ENCODE assay signal across 8 mouse cellular contexts in the genomic region with DNA sequence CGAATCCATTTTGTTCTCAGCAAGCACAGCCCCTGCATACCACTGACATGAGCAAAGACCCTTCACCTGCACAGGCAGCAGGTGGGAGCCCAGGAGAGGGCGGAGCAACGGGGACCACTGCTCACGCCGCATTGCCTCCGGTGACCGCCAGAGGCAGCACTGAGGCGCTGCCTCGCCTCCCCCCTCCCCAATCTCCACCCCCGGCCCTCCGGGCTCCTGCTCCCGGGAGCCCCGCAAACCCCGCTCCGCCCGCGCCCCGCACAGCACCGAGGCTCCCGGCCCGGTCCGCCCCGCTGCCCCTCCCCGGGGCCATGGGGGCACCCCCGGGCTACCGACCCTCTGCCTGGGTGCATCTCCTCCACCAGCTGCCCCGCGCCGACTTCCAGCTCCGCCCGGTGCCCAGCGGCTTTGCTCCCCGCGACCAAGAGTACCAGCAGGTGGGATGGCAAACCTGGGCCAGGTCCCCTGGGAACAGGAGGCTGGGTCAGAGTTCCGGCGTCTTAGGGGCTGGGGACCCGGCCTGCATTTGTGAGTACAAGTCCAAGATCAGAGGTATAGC. TPM values are rescaled to one million over a fixed set of nuclear protein-coding genes. Genes with fewer than 3 reads are reported as not detected.
A peak's percentile ranks its signal among the peaks of the same experiment; 100 is the strongest.
DNase-seq lines count a peak whose midpoint lies in the region; ATAC-seq and TF ChIP-seq lines count a peak whose summit lies in the region.

A gene (plus strand): TSS at position 65 of the 559 bp plus-strand sequence.

- H3K27ac ChIP-seq in MEL (ENCODE audit: control insufficient read depth, low read depth, low read length): no peak within 1 kb of the TSS
- H3K27ac ChIP-seq in embryonic facial prominence, embryonic 12.5 days: no peak within 1 kb of the TSS
- H3K27ac ChIP-seq in intestine, embryonic 16.5 days (ENCODE audit: low read length): no peak within 1 kb of the TSS
- H3K27ac ChIP-seq in liver, embryonic 12.5 days: no peak within 1 kb of the TSS

- H3K9ac ChIP-seq in MEL (ENCODE audit: control insufficient read depth, low read depth, low read length, poor library complexity, severe bottlenecking): no peak within 1 kb of the TSS
- peak within 1 kb of the TSS; percentile 53 for H3K9ac ChIP-seq in embryonic facial prominence, embryonic 12.5 days
- H3K9ac ChIP-seq in intestine, embryonic 16.5 days (ENCODE audit: low read depth, low read length): peak within 1 kb of the TSS; percentile 68
- H3K9ac ChIP-seq in liver, embryonic 12.5 days: no peak within 1 kb of the TSS

- H3K27me3 ChIP-seq in MEL (ENCODE audit: control insufficient read depth in 1 of 2, insufficient read depth in 2 of 2, low read length in 2 of 2): peaks cover 0 to 1% of the 10 kb centered on the region in 2 experiments; a peak in 1 of 4 replicates
- H3K27me3 ChIP-seq in embryonic facial prominence, embryonic 12.5 days: peaks cover 26% of the 10 kb centered on the region
- H3K27me3 ChIP-seq in intestine, embryonic 16.5 days (replicated peaks; ENCODE audit: control insufficient read depth, insufficient read depth, low read length): peaks cover 26% of the 10 kb centered on the region
- H3K27me3 ChIP-seq in liver, embryonic 12.5 days (replicated peaks): peaks cover 68% of the 10 kb centered on the region

- no peaks in the 10 kb centered on the region for H3K36me3 ChIP-seq in MEL (ENCODE audit: control insufficient read depth in 1 of 2, insufficient read depth in 2 of 2, low read length in 2 of 2)
- H3K36me3 ChIP-seq in embryonic facial prominence, embryonic 12.5 days: no peaks in the 10 kb centered on the region
- no peaks in the 10 kb centered on the region for H3K36me3 ChIP-seq in intestine, embryonic 16.5 days (ENCODE audit: control insufficient read depth, insufficient read depth, low read length)
- no peaks in the 10 kb centered on the region for H3K36me3 ChIP-seq in liver, embryonic 12.5 days

- ATAC-seq in embryonic facial prominence, embryonic 12.5 days (ENCODE audit: insufficient number of reproducible peaks, insufficient read depth, low FRiP score, low TSS enrichment): no peak
- peak; percentile 34; the same call in 1 of the 2 replicates for ATAC-seq in intestine, embryonic 16.5 days
- no peak for ATAC-seq in liver, embryonic 12.5 days

- no peaks in the 10 kb centered on the region for H3K4me1 ChIP-seq in MEL (ENCODE audit: control insufficient read depth in 1 of 2, insufficient read depth in 2 of 2, low read length in 2 of 2)
- peaks cover 13% of the 10 kb centered on the region for H3K4me1 ChIP-seq in embryonic facial prominence, embryonic 12.5 days
- H3K4me1 ChIP-seq in intestine, embryonic 16.5 days (ENCODE audit: control insufficient read depth, insufficient read depth, low read length): peaks cover 5% of the 10 kb centered on the region; the same call in 1 of the 2 replicates
- peaks cover 7% of the 10 kb centered on the region for H3K4me1 ChIP-seq in liver, embryonic 12.5 days

- H3K4me3 ChIP-seq in MEL (ENCODE audit: control insufficient read depth in 1 of 2, insufficient read depth in 1 of 2, low read depth in 2 of 2, low read length in 2 of 2): no peak within 1 kb of the TSS
- H3K4me3 ChIP-seq in embryonic facial prominence, embryonic 12.5 days: peak within 1 kb of the TSS; percentile 45
- H3K4me3 ChIP-seq in intestine, embryonic 16.5 days (ENCODE audit: low read length): peak within 1 kb of the TSS; percentile 46
- H3K4me3 ChIP-seq in liver, embryonic 12.5 days: peak within 1 kb of the TSS; percentile 36

- TF ChIP-seq POLR2A in MEL (IDR thresholded peaks at IDR 0.05; ENCODE audit: control insufficient read depth in 1 of 2, insufficient read depth in 1 of 2, low read depth in 1 of 2, low read length in 2 of 2, poor library complexity in 1 of 2): 0 out of 4 replicates have a peak, but pooled peaks of 1 of the 2 experiments have one; percentile 28

- TF ChIP-seq CTCF in MEL (IDR thresholded peaks at IDR 0.05 in 2 of 3, conservative IDR thresholded peaks at IDR 0.05 in 1 of 3; ENCODE audit: control insufficient read depth in 1 of 3, insufficient read depth in 1 of 3, low read depth in 2 of 3, low read length in 3 of 3, poor library complexity in 1 of 3, severe bottlenecking in 1 of 3): peak; percentile 22 to 60 (median 44); a peak in 5 of 6 replicates

- no peak for TF ChIP-seq EP300 in MEL (IDR thresholded peaks at IDR 0.05; ENCODE audit: low read depth in 1 of 2, low read length in 2 of 2)

- TF ChIP-seq RAD21 in MEL (IDR thresholded peaks at IDR 0.05; ENCODE audit: low read depth, low read length): no peak

- H3K79me2 ChIP-seq in MEL (ENCODE audit: control insufficient read depth, insufficient read depth, low read length, poor library complexity): no peaks in the 10 kb centered on the region

- DNase-seq in adrenal gland, postnatal 4 days (ENCODE audit: low spot score in 2 of 2): no peak
- no peak for DNase-seq in adrenal gland, adult (ENCODE audit: inconsistent age in 2 of 2, low spot score in 1 of 2)
- DNase-seq in MEL (ENCODE audit: low read depth, low spot score): no peak
- DNase-seq in right cerebral cortex, adult 2 months (ENCODE audit: low spot score in 2 of 2): peak; percentile 72 to 79
- DNase-seq in gastrocnemius, postnatal 25 days: no peak

- no peaks in the 10 kb centered on the region for H3K9me3 ChIP-seq in MEL (replicated peaks; ENCODE audit: insufficient read depth, low read length)
- no peaks in the 10 kb centered on the region for H3K9me3 ChIP-seq in embryonic facial prominence, embryonic 12.5 days
- H3K9me3 ChIP-seq in intestine, embryonic 16.5 days (ENCODE audit: control insufficient read depth, low read length): no peaks in the 10 kb centered on the region
- H3K9me3 ChIP-seq in liver, embryonic 12.5 days (replicated peaks): no peaks in the 10 kb centered on the region

- H3K4me2 ChIP-seq in embryonic facial prominence, embryonic 12.5 days (replicated peaks): peak within 1 kb of the TSS; percentile 68
- peak within 1 kb of the TSS; percentile 56 for H3K4me2 ChIP-seq in intestine, embryonic 16.5 days (ENCODE audit: low read depth, low read length)
- peak within 1 kb of the TSS; percentile 58 for H3K4me2 ChIP-seq in liver, embryonic 12.5 days

- WGBS in embryonic facial prominence, embryonic 12.5 days: 1% methylated on average over 35 of the region's 37 CpGs
- 2% methylated on average over 34 of the region's 37 CpGs for WGBS in intestine, embryonic 16.5 days
- WGBS in liver, embryonic 12.5 days (ENCODE audit: insufficient replicate concordance): 4% methylated on average over 36 of the region's 37 CpGs

TF ChIP-seq in MEL, 35 proteins besides CTCF, POLR2A, EP300 and RAD21:
- TF ChIP-seq MAFK (IDR thresholded peaks at IDR 0.05; ENCODE audit: borderline replicate concordance, low read depth, low read length) (no peak), TAL1 (IDR thresholded peaks at IDR 0.05; ENCODE audit: low read length) (no peak), ZC3H11A (IDR thresholded peaks at IDR 0.05; ENCODE audit: low read depth, low read length) (no peak), HCFC1 (IDR thresholded peaks at IDR 0.05; ENCODE audit: low read depth, low read length) (no peak), CHD1 (IDR thresholded peaks at IDR 0.05; ENCODE audit: low read depth, low read length) (no peak), SMC3 (IDR thresholded peaks at IDR 0.05; ENCODE audit: low read depth, low read length) (no peak), UBTF (IDR thresholded peaks at IDR 0.05; ENCODE audit: borderline replicate concordance, insufficient read depth, low read depth, low read length) (no peak)

RNA-seq across cellular contexts. Expression of the gene that starts here (rescaled TPM):
- 10 to 100 TPM; 13.7 to 19.0 TPM for total RNA-seq in adrenal gland, postnatal 4 days (2021)
- total RNA-seq in MEL (2012; rRNA removed): 0.15 and 0.20 TPM in 2 replicates
- under 1 TPM in 1 of 2 experiments, not detected in 1; 0.26 TPM for polyA plus RNA-seq in MEL (2012; ENCODE audit: insufficient read depth in 1 of 2, insufficient read length in 2 of 2, low read depth in 1 of 2, low replicate concordance in 2 of 2, missing spikeins in 1 of 2)
- 10.8 and 16.3 TPM in 2 replicates for polyA plus RNA-seq in embryonic facial prominence, embryonic 12.5 days (2016; fragmentation: Nextera tagmentation; extraction: Ambion mirVana)
- polyA plus RNA-seq in intestine, embryonic 16.5 days (2015; fragmentation: Nextera tagmentation; extraction: Ambion mirVana): 5.2 and 6.5 TPM in 2 replicates
- polyA plus RNA-seq in liver, embryonic 12.5 days (2016; fragmentation: Nextera tagmentation; extraction: Ambion mirVana): 0.48 and 0.77 TPM in 2 replicates
- 1 to 10 TPM; 1.2 to 3.0 TPM for total RNA-seq in gastrocnemius, postnatal 25 days (2021)

Comparison
In these comparisons a context has a peak if more than half of its experiments do, and no peak if none do; other contexts are left out.
1. DNase-seq: peak in right cerebral cortex, adult 2 months (2 of 2); none in adrenal gland, postnatal 4 days (0 of 2), adrenal gland, adult (0 of 2), MEL (single experiment) and gastrocnemius, postnatal 25 days (single experiment).
2. H3K4me3 ChIP-seq: peak in embryonic facial prominence, embryonic 12.5 days (single experiment), intestine, embryonic 16.5 days (single experiment) and liver, embryonic 12.5 days (single experiment); none in MEL (0 of 2).
3. H3K9ac ChIP-seq: peak in embryonic facial prominence, embryonic 12.5 days (single experiment) and intestine, embryonic 16.5 days (single experiment); none in MEL (single experiment) and liver, embryonic 12.5 days (single experiment).
4. Peak in every context shown above with its lines, with median percentiles within 50 percentile points of each other: H3K4me2 ChIP-seq.